In genomic region chr6:53795788-53796187, GRCm38 (mm10) we compare ENCODE assay signal across 9 mouse cellular contexts. TPM values are rescaled to one million over a fixed set of nuclear protein-coding genes. Genes with fewer than 3 reads are reported as not detected.
DNase-seq lines count a peak whose midpoint lies in the region; TF ChIP-seq lines count a peak whose summit lies in the region.
"Had no signal": no experiment of that assay in that cellular context is flagged by ENCODE, and none has a peak within 500 bp of the region (broad histone marks: within the 10 kb centered on the region; RNA-seq: fewer than 3 reads in every experiment).

No protein-coding gene starts in this region.

- H3K4me2 ChIP-seq in CH12.LX (ENCODE audit: insufficient read depth, low read depth, poor library complexity, severe bottlenecking) = no peak overlapping the region

- peak; percentile 21 for TF ChIP-seq RAD21 in CH12.LX (IDR thresholded peaks at IDR 0.05; ENCODE audit: low read depth, low read length)

- in situ Hi-C loops in CH12.LX (cut with MboI; ENCODE audit: low pct_ligation_motif_present, low pct_unique_long_range_greater_than_20kb, low sequenced_read_pairs) = loop anchor here (5.0 kb wide), 1 partner anchor 167 kb away; no protein-coding TSS in a partner anchor

- peaks cover 0 to 15% of the 10 kb centered on the region in 2 experiments; a peak in 2 of 4 replicates for H3K4me1 ChIP-seq in CH12.LX (ENCODE audit: control insufficient read depth in 1 of 2, insufficient read depth in 2 of 2)
- H3K4me1 ChIP-seq in limb, embryonic 10.5 days = peaks cover 43% of the 10 kb centered on the region

- dilution Hi-C loops in CH12.LX (cut with MboI; ENCODE audit: extremely low pct_ligation_motif_present, extremely low pct_unique_long_range_greater_than_20kb, low sequenced_read_pairs) = no loop called here

- H3K9ac ChIP-seq in CH12.LX (ENCODE audit: insufficient read depth, low read depth) = no peak overlapping the region
- H3K9ac ChIP-seq: limb, embryonic 12.5 days had no signal

- 25% methylated on average over 5 of the region's 5 CpGs for WGBS in limb, embryonic 10.5 days

- no peaks in the 10 kb centered on the region for H3K79me2 ChIP-seq in CH12.LX (replicated peaks; ENCODE audit: control insufficient read depth, extremely low read depth, insufficient read depth, poor library complexity, severe bottlenecking)

- no peak for TF ChIP-seq EP300 in CH12.LX (IDR thresholded peaks at IDR 0.05; ENCODE audit: low read length)

- TF ChIP-seq CTCF in CH12.LX (conservative IDR thresholded peaks at IDR 0.05 in 1 of 2, IDR thresholded peaks at IDR 0.05 in 1 of 2; ENCODE audit: low read depth in 2 of 2, low read length in 2 of 2) = peak; percentile 52 to 57
- TF ChIP-seq CTCF in brain, embryonic 14.5 days (IDR thresholded peaks at IDR 0.05; ENCODE audit: borderline replicate concordance, extremely low read depth, insufficient read depth, insufficient read length) = peak; percentile 57

- peak; percentile 54 to 70 for DNase-seq in heart, postnatal 10 days
- DNase-seq in heart, postnatal 25 days (ENCODE audit: low spot score) = no peak
- DNase-seq in CH12.LX (ENCODE audit: extremely low read depth) = peak; percentile 55
- peak; percentile 60 for DNase-seq in brain, embryonic 14.5 days (ENCODE audit: low read depth)
- DNase-seq in forelimb bud, embryonic 11.5 days (ENCODE audit: low read depth, low spot score) = peak; percentile 77
- DNase-seq in limb, embryonic 10.5 days (ENCODE audit: low spot score) = peak; percentile 67
- peak; percentile 22 for DNase-seq in splenic B cell, adult 2 months (ENCODE audit: low read depth, low spot score)
- no peak for DNase-seq in spleen, adult 12 weeks (ENCODE audit: low spot score)

- no peak for TF ChIP-seq POLR2A in CH12.LX (IDR thresholded peaks at IDR 0.05; ENCODE audit: low read depth, low read length)
- TF ChIP-seq POLR2A in brain, embryonic 14.5 days (IDR thresholded peaks at IDR 0.05; ENCODE audit: borderline replicate concordance, extremely low read depth, insufficient read depth, insufficient read length, poor library complexity, severe bottlenecking) = no peak

- H3K4me3 ChIP-seq in CH12.LX (replicated peaks in 1 of 3; ENCODE audit: low read depth in 2 of 3, low read length in 2 of 3, poor library complexity in 1 of 3) = no peak overlapping the region
- no peak overlapping the region for H3K4me3 ChIP-seq in limb, embryonic 10.5 days
- H3K4me3 ChIP-seq: limb, embryonic 12.5 days had no signal

- no peak overlapping the region for H3K27ac ChIP-seq in CH12.LX (ENCODE audit: insufficient read depth, low read depth)
- H3K27ac ChIP-seq in limb, embryonic 10.5 days = no peak overlapping the region
- H3K27ac ChIP-seq: limb, embryonic 12.5 days had no signal

- H3K9me3 ChIP-seq in CH12.LX (replicated peaks; ENCODE audit: low read length) = no peaks in the 10 kb centered on the region
- no peaks in the 10 kb centered on the region for H3K9me3 ChIP-seq in limb, embryonic 10.5 days (replicated peaks)
- H3K9me3 ChIP-seq: limb, embryonic 12.5 days had no signal

- no peaks in the 10 kb centered on the region for H3K36me3 ChIP-seq in CH12.LX (replicated peaks in 1 of 2; ENCODE audit: control insufficient read depth in 1 of 2, insufficient read depth in 1 of 2, low read length in 1 of 2)
- no peaks in the 10 kb centered on the region for H3K36me3 ChIP-seq in limb, embryonic 10.5 days
- no peaks in the 10 kb centered on the region for H3K36me3 ChIP-seq in splenic B cell, adult 2 months (ENCODE audit: control insufficient read depth, insufficient read depth, low read length, poor library complexity, severe bottlenecking)
- H3K36me3 ChIP-seq: limb, embryonic 12.5 days had no signal

- intact Hi-C loops in heart, postnatal 10 days (cut with DNase I) = loop anchor here (5.0 kb wide), 3 partner anchors 77 to 432 kb away; no protein-coding TSS in a partner anchor
- intact Hi-C loops in heart, postnatal 25 days (cut with DNase I) = loop anchor here (5.0 kb wide), 3 partner anchors 77 to 432 kb away; no protein-coding TSS in a partner anchor

- H3K27me3 ChIP-seq in CH12.LX (replicated peaks) = no peaks in the 10 kb centered on the region
- H3K27me3 ChIP-seq in limb, embryonic 10.5 days (ENCODE audit: low read depth, poor library complexity, severe bottlenecking) = peaks cover 8% of the 10 kb centered on the region
- H3K27me3 ChIP-seq in splenic B cell, adult 2 months (ENCODE audit: control insufficient read depth, insufficient read depth, low read length, poor library complexity, severe bottlenecking) = no peaks in the 10 kb centered on the region

TF ChIP-seq in CH12.LX, 34 proteins besides CTCF, POLR2A, EP300 and RAD21:
- no peak for TF ChIP-seq USF1 (IDR thresholded peaks at IDR 0.05; ENCODE audit: low read depth, low read length)
- 0 out of 2 replicates have a peak, but pooled peaks have one; percentile 17 for TF ChIP-seq MYC (IDR thresholded peaks at IDR 0.05; ENCODE audit: low read depth, low read length)
- 0 out of 2 replicates have a peak, but pooled peaks have one; percentile 38 for TF ChIP-seq BHLHE40 (IDR thresholded peaks at IDR 0.05; ENCODE audit: low read depth, low read length)
TF ChIP-seq in CH12.LX: peak in this region for 2.

RNA-seq across cellular contexts. Expression of gene Tril, which starts 24.8 kb away (rescaled TPM):
- total RNA-seq in heart, postnatal 10 days (2021) = 10 to 100 TPM; 14.0 to 14.8 TPM
- 1 to 10 TPM; 4.7 to 5.5 TPM for total RNA-seq in heart, postnatal 25 days (2021)
- total RNA-seq in CH12.LX (2012; rRNA removed) = not detected in 2 replicates
- total RNA-seq in CH12.LX (2014; rRNA removed) = not detected in 2 replicates
- not detected in 2 replicates for polyA plus RNA-seq in CH12.LX (2012; ENCODE audit: insufficient read length, low read depth)
- polyA plus RNA-seq in brain, embryonic 14.5 days (2012; rRNA removed) = 8.0 and 15.5 TPM in 2 replicates
- 86.9 and 97.3 TPM in 2 replicates for polyA plus RNA-seq in limb, embryonic 10.5 days (2016; fragmentation: Nextera tagmentation; extraction: Ambion mirVana)

Comparison
In these comparisons a context has a peak if more than half of its experiments do, and no peak if none do; other contexts are left out.
1. DNase-seq: peak in heart, postnatal 10 days (2 of 2), CH12.LX (single experiment), brain, embryonic 14.5 days (single experiment), forelimb bud, embryonic 11.5 days (single experiment), limb, embryonic 10.5 days (single experiment) and splenic B cell, adult 2 months (single experiment); none in heart, postnatal 25 days (single experiment) and spleen, adult 12 weeks (single experiment).
2. RNA of gene Tril, which starts 24.8 kb away (total RNA-seq): 14.0 to 14.8 TPM in heart, postnatal 10 days and 4.7 to 5.5 TPM in heart, postnatal 25 days; not detected in CH12.LX; every median in the first group is over 4 times any median in the second.